Mouse (Mus musculus): ENCODE measurements around the gene Ssbp3. TPM values are rescaled to one million over a fixed set of nuclear protein-coding genes. Genes with fewer than 3 reads are reported as not detected.

Ssbp3 gene
- polyA plus RNA-seq, 1 experiment = 145 TPM

DNA sequence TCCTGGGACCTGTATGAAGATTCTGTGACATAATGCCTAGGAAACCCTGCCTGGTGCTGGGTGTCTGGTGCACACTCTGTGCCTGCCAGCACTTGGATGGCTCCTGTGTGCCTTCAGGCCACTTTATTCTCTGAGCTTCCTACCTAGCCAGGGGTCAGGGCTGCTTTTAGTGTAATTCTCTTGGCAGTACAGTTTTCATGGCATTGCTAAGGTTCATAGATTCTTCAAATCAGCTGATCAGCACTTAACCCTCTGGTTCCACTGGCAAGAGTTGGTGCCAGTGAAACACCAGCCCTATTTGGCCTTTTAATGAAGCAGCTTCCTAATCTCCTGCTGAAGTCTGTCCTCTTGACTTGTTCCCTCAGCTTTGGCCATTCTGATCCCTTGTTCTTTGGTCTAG lies 106.8 kb downstream of the Ssbp3 start:
- Histone ChIP-seq H3K27ac (ENCODE audit: insufficient read depth, low read length) (no peak overlapping the region), H3K4me1 (ENCODE audit: control insufficient read depth, insufficient read depth, low read length) (peaks cover 15% of the 10 kb centered on the region), H3K4me3 (ENCODE audit: insufficient read depth, low read length) (no peak overlapping the region)
- TF ChIP-seq CTCF (IDR thresholded peaks at IDR 0.05; ENCODE audit: borderline replicate concordance, insufficient read depth, low read length) (no peak), POLR2A (IDR thresholded peaks at IDR 0.05; ENCODE audit: low read depth, low read length) (no peak)

GRCm38 (mm10) chr4:107018521-107018920 lies 108.0 kb downstream of the Ssbp3 start:
- peaks cover 8% of the 10 kb centered on the region; the same call in 1 of the 2 replicates for H3K4me1 ChIP-seq (ENCODE audit: control insufficient read depth, insufficient read depth, low read length)
- H3K4me3 ChIP-seq (ENCODE audit: insufficient read depth, low read length) = no peak overlapping the region
- TF ChIP-seq POLR2A (IDR thresholded peaks at IDR 0.05; ENCODE audit: low read depth, low read length) = no peak
- no peak for TF ChIP-seq CTCF (IDR thresholded peaks at IDR 0.05; ENCODE audit: borderline replicate concordance, insufficient read depth, low read length)
- no peak overlapping the region for H3K27ac ChIP-seq (ENCODE audit: insufficient read depth, low read length)

DNA sequence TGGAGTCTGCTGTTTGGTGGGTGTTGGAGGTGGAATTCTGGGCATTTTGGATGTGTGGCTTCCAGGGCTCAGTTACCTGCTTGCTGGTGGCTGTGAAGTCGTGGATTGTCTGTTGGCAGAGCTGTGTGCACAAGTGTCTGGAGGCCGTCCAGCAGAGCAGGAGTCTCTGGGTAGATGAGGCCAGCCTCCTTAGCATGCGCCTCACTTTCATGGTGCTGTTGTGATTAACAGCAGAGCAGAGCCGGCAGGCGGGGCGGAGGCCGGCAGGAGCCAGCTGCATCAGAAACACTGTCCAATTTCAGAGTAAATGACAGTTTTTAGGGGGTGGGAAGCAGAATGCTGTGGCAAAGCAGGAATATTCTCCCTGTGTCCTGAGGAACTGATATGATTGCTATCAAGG lies 108.5 kb downstream of the Ssbp3 start:
- TF ChIP-seq POLR2A (IDR thresholded peaks at IDR 0.05; ENCODE audit: low read depth, low read length) = no peak
- no peak for TF ChIP-seq CTCF (IDR thresholded peaks at IDR 0.05; ENCODE audit: borderline replicate concordance, insufficient read depth, low read length)
- H3K4me3 ChIP-seq (ENCODE audit: insufficient read depth, low read length) = no peak overlapping the region
- peaks cover 8% of the 10 kb centered on the region; the same call in 1 of the 2 replicates for H3K4me1 ChIP-seq (ENCODE audit: control insufficient read depth, insufficient read depth, low read length)
- H3K27ac ChIP-seq (ENCODE audit: insufficient read depth, low read length) = no peak overlapping the region

DNA sequence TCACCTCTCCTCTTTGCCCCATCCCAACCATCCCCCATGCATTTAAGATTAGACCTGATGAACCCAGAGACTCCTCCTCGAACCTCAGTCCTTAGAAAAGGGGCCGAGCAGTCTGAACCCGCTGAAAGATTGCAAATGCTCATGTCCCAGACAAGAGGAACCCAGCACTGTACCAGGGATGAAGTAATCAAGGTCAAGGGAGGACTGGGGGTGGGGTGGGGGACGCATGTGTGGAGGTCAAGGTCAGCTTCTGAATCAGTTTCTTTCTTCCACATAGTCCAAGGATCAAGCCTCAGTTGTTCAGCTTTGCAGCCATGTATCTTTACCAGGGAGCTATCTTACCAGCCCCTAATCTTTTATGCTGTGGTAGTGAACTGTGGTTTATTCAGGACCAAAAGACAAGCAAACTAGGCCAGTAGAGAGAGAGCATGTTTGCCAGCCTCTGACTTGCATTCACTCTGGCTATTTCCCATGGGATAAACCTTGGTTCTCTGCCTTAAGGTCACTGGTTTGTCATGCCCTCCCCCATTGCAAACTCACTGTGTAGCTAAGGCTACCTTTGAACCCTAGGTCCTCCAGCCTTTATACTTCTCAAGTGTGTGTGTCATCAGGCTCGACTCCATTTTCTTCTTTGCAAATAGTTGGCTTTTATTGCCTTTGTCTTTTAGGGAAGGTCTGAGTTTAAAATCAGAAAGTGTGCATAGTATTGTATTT lies 109.9 kb downstream of the Ssbp3 start:
- no peak overlapping the region for H3K27ac ChIP-seq (ENCODE audit: insufficient read depth, low read length)
- H3K4me1 ChIP-seq (ENCODE audit: control insufficient read depth, insufficient read depth, low read length) = peaks cover 8% of the 10 kb centered on the region; the same call in 1 of the 2 replicates
- no peak overlapping the region for H3K4me3 ChIP-seq (ENCODE audit: insufficient read depth, low read length)
- TF ChIP-seq CTCF (IDR thresholded peaks at IDR 0.05; ENCODE audit: borderline replicate concordance, insufficient read depth, low read length) = no peak
- no peak for TF ChIP-seq POLR2A (IDR thresholded peaks at IDR 0.05; ENCODE audit: low read depth, low read length)

DNA sequence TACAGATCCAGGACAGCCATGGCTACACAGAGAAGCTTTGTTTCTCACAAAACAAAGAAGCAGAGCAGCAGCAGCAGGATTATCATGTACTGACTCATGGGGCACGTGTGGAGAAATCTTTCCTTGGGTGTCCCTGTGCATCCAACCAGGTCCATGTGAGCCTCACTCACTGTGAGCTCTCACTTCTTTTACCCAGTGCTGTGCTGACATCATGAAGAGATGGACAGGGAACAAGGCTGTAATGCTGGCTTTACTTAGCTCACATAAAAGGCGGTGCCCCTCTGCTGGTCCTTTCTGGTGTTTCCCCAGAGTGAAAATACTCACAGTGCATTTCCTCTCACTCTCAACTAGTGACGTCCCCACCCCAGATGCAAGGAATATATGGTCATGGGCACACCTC lies 111.0 kb downstream of the Ssbp3 start:
- TF ChIP-seq CTCF (IDR thresholded peaks at IDR 0.05; ENCODE audit: borderline replicate concordance, insufficient read depth, low read length) (no peak), POLR2A (IDR thresholded peaks at IDR 0.05; ENCODE audit: low read depth, low read length) (no peak)
- no peak overlapping the region for H3K4me3 ChIP-seq (ENCODE audit: insufficient read depth, low read length)
- H3K27ac ChIP-seq (ENCODE audit: insufficient read depth, low read length) = no peak overlapping the region
- 0 out of 2 replicates have a peak, but pooled peaks cover 4% of the 10 kb centered on the region for H3K4me1 ChIP-seq (ENCODE audit: control insufficient read depth, insufficient read depth, low read length)

GRCm38 (mm10) chr4:107024899-107025298 lies 114.4 kb downstream of the Ssbp3 start:
- Histone ChIP-seq H3K27ac (ENCODE audit: insufficient read depth, low read length) (no peak overlapping the region), H3K4me3 (ENCODE audit: insufficient read depth, low read length) (no peak overlapping the region), H3K4me1 (ENCODE audit: control insufficient read depth, insufficient read depth, low read length) (no peaks in the 10 kb centered on the region)
- no peak for TF ChIP-seq POLR2A (IDR thresholded peaks at IDR 0.05; ENCODE audit: low read depth, low read length)
- TF ChIP-seq CTCF (IDR thresholded peaks at IDR 0.05; ENCODE audit: borderline replicate concordance, insufficient read depth, low read length) = no peak

DNA sequence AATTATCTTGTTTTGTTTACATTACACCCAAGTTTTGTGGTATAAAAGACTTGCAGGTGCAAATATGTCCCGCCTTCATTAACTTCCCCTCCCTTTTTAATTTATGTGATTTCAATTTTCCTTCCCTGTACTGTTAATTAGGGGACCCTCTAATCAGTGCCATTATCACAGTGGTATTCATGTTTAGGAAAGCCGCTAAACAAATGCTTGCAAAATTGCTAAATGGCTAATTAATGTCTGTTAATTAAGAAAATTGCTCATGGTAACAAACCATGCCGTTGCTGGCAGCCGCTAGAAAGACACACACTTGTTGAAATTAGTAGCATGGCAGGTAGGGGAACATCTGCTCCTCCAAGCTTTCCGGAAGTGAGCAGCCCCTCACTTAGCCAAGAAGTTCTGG lies 114.9 kb downstream of the Ssbp3 start:
- TF ChIP-seq CTCF (IDR thresholded peaks at IDR 0.05; ENCODE audit: borderline replicate concordance, insufficient read depth, low read length) (no peak), POLR2A (IDR thresholded peaks at IDR 0.05; ENCODE audit: low read depth, low read length) (no peak)
- no peak overlapping the region for H3K27ac ChIP-seq (ENCODE audit: insufficient read depth, low read length)
- no peak overlapping the region for H3K4me3 ChIP-seq (ENCODE audit: insufficient read depth, low read length)
- H3K4me1 ChIP-seq (ENCODE audit: control insufficient read depth, insufficient read depth, low read length) = no peaks in the 10 kb centered on the region

GRCm38 (mm10) chr4:107026451-107026850 lies 116.0 kb downstream of the Ssbp3 start:
- Histone ChIP-seq H3K27ac (ENCODE audit: insufficient read depth, low read length) (no peak overlapping the region), H3K4me1 (ENCODE audit: control insufficient read depth, insufficient read depth, low read length) (no peaks in the 10 kb centered on the region), H3K4me3 (ENCODE audit: insufficient read depth, low read length) (no peak overlapping the region)
- TF ChIP-seq POLR2A (IDR thresholded peaks at IDR 0.05; ENCODE audit: low read depth, low read length) (no peak), CTCF (IDR thresholded peaks at IDR 0.05; ENCODE audit: borderline replicate concordance, insufficient read depth, low read length) (no peak)

DNA sequence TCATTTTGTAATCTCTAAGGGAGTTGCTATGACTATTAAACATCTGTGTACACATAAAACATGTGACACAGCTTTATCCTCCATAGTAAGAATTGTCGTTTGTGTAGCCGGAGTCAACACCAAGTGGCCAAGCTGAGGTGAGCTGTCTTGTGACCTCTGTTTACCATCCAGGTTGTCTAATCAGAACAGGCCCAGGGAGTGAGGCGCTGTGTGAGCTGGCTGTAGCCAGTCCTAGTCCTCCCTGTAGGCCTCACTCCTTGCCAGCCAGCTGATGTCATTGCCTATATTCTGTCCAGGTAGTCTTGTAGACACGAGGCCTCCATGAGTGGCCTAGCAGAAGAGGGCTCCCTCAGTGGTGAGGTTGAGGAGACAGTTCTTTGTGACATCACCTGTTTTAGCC lies 125.2 kb downstream of the Ssbp3 start:
- H3K27ac ChIP-seq (ENCODE audit: insufficient read depth, low read length) = no peak overlapping the region
- TF ChIP-seq POLR2A (IDR thresholded peaks at IDR 0.05; ENCODE audit: low read depth, low read length) (no peak), CTCF (IDR thresholded peaks at IDR 0.05; ENCODE audit: borderline replicate concordance, insufficient read depth, low read length) (no peak)
- no peak overlapping the region for H3K4me3 ChIP-seq (ENCODE audit: insufficient read depth, low read length)
- H3K4me1 ChIP-seq (ENCODE audit: control insufficient read depth, insufficient read depth, low read length) = no peaks in the 10 kb centered on the region

GRCm38 (mm10) chr4:107036985-107037384 lies 126.5 kb downstream of the Ssbp3 start:
- Histone ChIP-seq H3K27ac (ENCODE audit: insufficient read depth, low read length) (no peak overlapping the region), H3K4me1 (ENCODE audit: control insufficient read depth, insufficient read depth, low read length) (no peaks in the 10 kb centered on the region), H3K4me3 (ENCODE audit: insufficient read depth, low read length) (no peak overlapping the region)
- no peak for TF ChIP-seq CTCF (IDR thresholded peaks at IDR 0.05; ENCODE audit: borderline replicate concordance, insufficient read depth, low read length)
- no peak for TF ChIP-seq POLR2A (IDR thresholded peaks at IDR 0.05; ENCODE audit: low read depth, low read length)
